Mouse (Mus musculus) testis, adult 2 months (tissue): ENCODE data around the gene Smim5. TPM values are rescaled to one million over a fixed set of nuclear protein-coding genes. Genes with fewer than 3 reads are reported as not detected.
"Not testable (repeated sequence)": the region's sequence is repeated elsewhere in the genome, so short reads cannot be mapped to it uniquely, and the experiment has no call there.

Experiments
- H3K27ac ChIP-seq: fragments of 200-500 bp; 2 replicates; pipeline ENCODE4 v1.5.1; 2012; ENCODE audit warnings: low read depth, low read length; ENCODE audit not compliant: control insufficient read depth, insufficient read depth
- H3K27me3 ChIP-seq: fragments of 200-500 bp; 2 replicates; pipeline ENCODE4 v1.6.1; 2012; ENCODE audit warnings: mild to moderate bottlenecking, low read length, moderate library complexity; ENCODE audit not compliant: control insufficient read depth, insufficient read depth
- H3K36me3 ChIP-seq: fragments of 200-500 bp; 2 replicates; pipeline ENCODE4 v1.6.1; 2012; ENCODE audit warnings: mild to moderate bottlenecking, low read length; ENCODE audit not compliant: control insufficient read depth, insufficient read depth
- H3K4me1 ChIP-seq: fragments of 200-500 bp; 2 replicates; pipeline ENCODE4 v1.6.1; 2012; ENCODE audit warnings: low read length; ENCODE audit not compliant: control insufficient read depth, insufficient read depth
- H3K4me3 ChIP-seq: fragments of 200-500 bp; 2 replicates; pipeline ENCODE4 v1.5.1; 2012; ENCODE audit warnings: low read depth, mild to moderate bottlenecking, low read length, moderate library complexity, mixed read lengths; ENCODE audit not compliant: control insufficient read depth
- CTCF ChIP-seq: fragments of 200-500 bp; IDR thresholded peaks from 2 replicates; pipeline ENCODE4 v1.5.1; 2012; ENCODE audit warnings: low read depth, mild to moderate bottlenecking, inconsistent platforms, low read length, moderate library complexity; ENCODE audit not compliant: control insufficient read depth, insufficient read depth, insufficient replicate concordance
- POLR2A ChIP-seq: fragments of 200-500 bp; IDR thresholded peaks from 2 replicates; pipeline ENCODE4 v1.6.1; 2012; ENCODE audit warnings: low read depth, mild to moderate bottlenecking, inconsistent platforms, low read length, moderate library complexity; ENCODE audit not compliant: control insufficient read depth
- polyA plus RNA-seq: library from polyadenylated mRNA; depleted of rRNA; stranded (reverse); fragments of >200 nt; gene quantifications from 2 replicates; pipeline ENCODE4 v1.2.3, GENCODE M21; 2012; rRNA removed

The Smim5 gene
- polyA plus RNA-seq: 0.72 TPM in 1 of 2 replicates, not detected in the other

- no peaks in the 10 kb centered on the region for H3K27me3 ChIP-seq
- H3K27ac ChIP-seq: no peak within 1 kb of the TSS
- H3K4me1 ChIP-seq: peaks cover 2% of the 10 kb centered on the region
- H3K4me3 ChIP-seq: no peak within 1 kb of the TSS
- no peak for TF ChIP-seq CTCF
- no peak for TF ChIP-seq POLR2A
- H3K36me3 ChIP-seq: no peaks in the 10 kb centered on the region
These were observed at the start of gene Smim5 for GRCm38 (mm10) chr11:115899486-115900266. Gene Smim5, plus strand, starts transcription at chr11:115899966.

- Histone ChIP-seq H3K36me3 (no peaks in the 10 kb centered on the region), H3K4me3 (no peak overlapping the region), H3K27ac (no peak overlapping the region), H3K27me3 (no peaks in the 10 kb centered on the region; the same call in 1 of the 2 replicates), H3K4me1 (peaks cover 16% of the 10 kb centered on the region)
- TF ChIP-seq CTCF (no peak), POLR2A (no peak)
These were observed 45.1 kb upstream of the Smim5 start for GRCm38 (mm10) chr11:115854674-115855073.

DNA sequence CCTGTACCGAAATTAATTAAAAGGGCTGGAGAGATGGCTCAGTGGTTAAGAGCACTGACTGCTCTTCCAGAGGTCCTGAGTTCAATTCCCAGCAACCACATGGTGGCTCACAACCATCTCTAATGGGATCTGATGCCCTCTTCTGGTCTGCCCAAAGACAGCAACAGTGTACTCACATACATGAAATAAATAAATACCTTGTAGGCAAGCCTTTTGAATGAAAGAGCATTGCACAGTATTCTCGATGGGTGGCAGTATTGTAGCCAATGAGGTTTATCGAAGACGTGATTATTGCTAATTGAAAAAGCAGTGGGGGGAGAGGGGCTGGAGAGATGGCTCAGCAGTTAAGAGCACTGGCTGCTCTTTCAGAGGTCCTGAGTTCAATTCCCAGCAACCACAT is 42.6 kb upstream of the Smim5 start:
- peaks cover 23% of the 10 kb centered on the region for H3K4me1 ChIP-seq
- H3K36me3 ChIP-seq, H3K27me3 ChIP-seq, H3K4me3 ChIP-seq, H3K27ac ChIP-seq: not testable (repeated sequence)

DNA sequence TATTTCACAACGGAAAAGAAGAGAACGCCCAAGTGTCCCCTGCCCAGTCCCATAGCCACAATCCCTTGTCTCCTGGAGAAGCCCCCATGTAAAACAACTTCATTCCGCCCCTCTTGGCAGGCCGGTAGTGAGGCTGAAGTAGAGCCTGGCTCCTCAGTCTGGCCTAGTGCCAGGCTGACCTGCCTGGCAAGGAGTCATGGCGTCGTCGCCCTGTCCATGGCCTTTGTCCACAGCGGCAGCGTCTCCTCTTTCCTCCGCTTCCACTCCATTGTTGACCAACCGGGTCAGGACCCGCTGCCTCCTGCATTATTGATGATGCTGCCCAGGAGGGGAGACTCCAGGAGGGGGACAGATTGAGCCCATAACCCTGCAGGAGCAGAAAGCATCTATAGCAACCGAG is 41.8 kb upstream of the Smim5 start:
- no peak overlapping the region for H3K4me3 ChIP-seq
- H3K27ac ChIP-seq: no peak overlapping the region
- no peak for TF ChIP-seq CTCF
- TF ChIP-seq POLR2A: no peak
- H3K36me3 ChIP-seq: no peaks in the 10 kb centered on the region
- H3K27me3 ChIP-seq: no peaks in the 10 kb centered on the region; the same call in 1 of the 2 replicates
- H3K4me1 ChIP-seq: peaks cover 23% of the 10 kb centered on the region

GRCm38 (mm10) chr11:115858354-115858753 is 41.4 kb upstream of the Smim5 start, which contains the start of gene Myo15b:
Gene Myo15b, plus strand, starts transcription at chr11:115858406.
- Histone ChIP-seq H3K4me1 (peaks cover 23% of the 10 kb centered on the region), H3K36me3 (no peaks in the 10 kb centered on the region), H3K27ac (no peak within 1 kb of the TSS), H3K4me3 (peak within 1 kb of the TSS; percentile 72), H3K27me3 (no peaks in the 10 kb centered on the region; the same call in 1 of the 2 replicates)
- TF ChIP-seq CTCF (no peak), POLR2A (no peak)

GRCm38 (mm10) chr11:115859143-115859945 is 40.4 kb upstream of the Smim5 start:
- peak overlapping the region; percentile 72 for H3K4me3 ChIP-seq
- no peaks in the 10 kb centered on the region for H3K36me3 ChIP-seq
- H3K27ac ChIP-seq: no peak overlapping the region
- H3K4me1 ChIP-seq: peaks cover 23% of the 10 kb centered on the region
- H3K27me3 ChIP-seq: no peaks in the 10 kb centered on the region; the same call in 1 of the 2 replicates
- TF ChIP-seq POLR2A: no peak
- peak; percentile 64 for TF ChIP-seq CTCF

DNA sequence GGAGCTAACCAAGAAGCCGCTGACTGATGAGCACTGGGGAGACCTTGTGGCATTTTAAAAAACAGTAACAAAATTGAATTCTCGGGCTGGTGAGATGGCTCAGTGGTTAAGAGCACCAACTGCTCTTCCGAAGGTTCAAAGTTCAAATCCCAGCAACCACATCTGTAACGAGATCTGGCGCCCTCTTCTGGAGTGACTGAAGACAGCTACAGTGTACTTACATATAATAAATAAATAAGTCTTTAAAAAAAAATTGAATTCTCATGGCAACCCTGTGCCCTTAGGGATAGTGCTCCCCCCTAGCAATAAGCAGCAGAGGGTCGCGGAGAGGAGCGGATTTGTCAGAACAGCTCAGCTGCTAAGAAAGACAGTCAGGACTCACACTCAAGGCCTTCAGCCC is 35.9 kb upstream of the Smim5 start:
- no peak for TF ChIP-seq POLR2A
- no peak for TF ChIP-seq CTCF
- Histone ChIP-seq H3K27ac (no peak overlapping the region), H3K36me3 (no peaks in the 10 kb centered on the region), H3K4me3 (no peak overlapping the region), H3K27me3 (no peaks in the 10 kb centered on the region), H3K4me1 (peaks cover 12% of the 10 kb centered on the region)
